Mouse (Mus musculus) layer of hippocampus, adult 11-12 months (tissue): ENCODE results near the gene Smchd1.

ENCODE experiments used
- DNase-seq: peaks from one replicate; pipeline ENCODE4 v3.0.0; 2022; ENCODE audit warnings: low spot score

Smchd1 gene

GRCm38 (mm10) chr17:71309711-71310485, 165.2 kb downstream of the Smchd1 start:
- no peak for DNase-seq

GRCm38 (mm10) chr17:71309141-71309540, 166.0 kb downstream of the Smchd1 start:
- no peak for DNase-seq

GRCm38 (mm10) chr17:71308296-71308695, 166.8 kb downstream of the Smchd1 start:
- DNase-seq: no peak

- no peak for DNase-seq
Measured at GRCm38 (mm10) chr17:71307251-71307790, 167.8 kb downstream of the Smchd1 start.

- no peak for DNase-seq
Measured at GRCm38 (mm10) chr17:71306716-71307115, 168.4 kb downstream of the Smchd1 start.

GRCm38 (mm10) chr17:71306091-71306490, 169.1 kb downstream of the Smchd1 start:
- DNase-seq: no peak

GRCm38 (mm10) chr17:71303444-71303843, 171.7 kb downstream of the Smchd1 start:
- DNase-seq: no peak

- DNase-seq: no peak
Measured at GRCm38 (mm10) chr17:71301413-71301812, 173.7 kb downstream of the Smchd1 start.

- DNase-seq: no peak
Measured at GRCm38 (mm10) chr17:71300338-71300737, 174.8 kb downstream of the Smchd1 start.

- DNase-seq: no peak
Measured at GRCm38 (mm10) chr17:71299879-71300278, 175.3 kb downstream of the Smchd1 start.

GRCm38 (mm10) chr17:71294570-71294969, 180.6 kb downstream of the Smchd1 start:
- DNase-seq: no peak
